Mouse (Mus musculus) lung, postnatal 14 days (tissue): ENCODE results near the gene Metap1d.

Experiments
- DNase-seq: peaks from one replicate; pipeline ENCODE4 v3.0.0; 2021

Gene Metap1d

DNA sequence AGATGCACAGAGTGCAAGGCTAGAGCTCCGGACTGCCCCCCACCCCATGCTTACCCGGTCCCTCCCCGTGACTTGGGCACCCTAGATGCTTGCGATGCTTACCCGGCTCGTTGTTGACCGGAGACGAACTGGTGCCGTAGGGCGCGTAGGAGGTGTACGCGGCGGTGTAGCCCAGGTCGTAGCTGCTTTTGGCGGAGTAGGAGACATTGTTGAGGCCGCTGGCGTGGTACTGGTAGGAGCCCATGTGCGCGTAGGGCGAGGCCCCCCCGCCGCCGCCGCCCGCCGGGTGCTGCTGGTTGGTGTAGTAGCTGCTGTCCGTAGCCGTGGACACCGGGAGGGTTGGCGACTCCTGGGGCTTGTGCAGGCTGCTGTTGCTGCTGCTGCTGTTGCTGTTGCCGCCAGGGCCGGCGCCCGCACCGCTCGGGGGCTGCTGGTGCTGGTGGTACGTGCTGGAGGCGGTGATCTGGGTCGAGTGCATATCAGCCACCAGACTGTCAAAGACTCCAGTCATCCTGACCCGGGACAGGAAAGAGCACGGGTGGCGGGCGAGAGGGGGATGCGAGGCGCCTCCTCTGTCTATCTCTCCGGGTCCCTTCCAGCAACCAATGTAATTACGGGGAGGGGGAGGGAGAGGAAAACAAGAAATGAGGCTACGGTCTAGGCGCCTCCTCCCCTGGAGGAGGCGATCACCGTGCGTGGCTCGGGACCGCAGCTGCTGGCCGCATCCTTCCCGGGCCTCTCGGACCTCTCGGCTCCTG, 93.0 kb downstream of the Metap1d start:
- DNase-seq: no peak

GRCm38 (mm10) chr2:71546640-71547071, 93.6 kb downstream of the Metap1d start, which contains the start of gene Dlx2:
Dlx2 (minus strand) TSS chr2:71546754.
- DNase-seq: no peak

DNA sequence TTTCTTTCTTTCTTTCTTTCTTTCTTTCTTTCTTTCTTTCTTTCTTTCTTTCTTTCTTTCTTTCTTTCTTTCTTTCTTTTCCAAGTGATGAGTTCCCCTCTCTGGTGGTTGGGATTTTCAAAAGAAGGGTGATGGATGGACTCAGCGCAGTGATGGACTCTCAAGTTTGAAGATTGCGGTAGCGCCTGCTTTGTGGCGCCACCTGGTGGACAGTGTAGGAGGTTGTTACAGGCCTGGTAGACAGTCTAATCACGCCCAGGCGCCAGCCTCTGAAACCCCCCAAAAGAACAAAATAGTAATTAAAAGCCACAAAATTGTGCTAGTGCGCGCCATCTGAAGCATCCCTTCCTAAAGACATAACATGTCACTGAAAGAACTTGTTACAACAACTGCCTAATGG, 94.8 kb downstream of the Metap1d start:
- peak; percentile 78 for DNase-seq

DNA sequence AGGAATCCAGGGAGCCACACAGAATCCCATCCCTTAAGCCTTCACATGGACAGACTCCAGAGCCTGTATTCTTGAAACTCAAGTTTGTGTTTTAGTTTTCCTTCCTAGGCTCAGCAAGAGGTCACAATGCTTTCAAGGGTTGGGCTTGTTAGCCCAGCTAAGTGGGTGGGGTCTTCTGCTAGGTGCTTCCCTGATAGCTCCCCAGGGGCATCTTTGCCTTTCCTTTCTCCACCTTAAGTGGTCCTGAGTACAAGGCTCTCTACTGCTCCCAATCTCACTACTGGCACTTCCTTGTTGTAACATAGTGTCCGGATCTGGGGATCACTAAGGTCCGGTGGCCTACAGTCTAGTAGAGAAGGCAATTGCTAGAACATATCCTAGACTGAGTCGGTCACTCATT, 97.3 kb downstream of the Metap1d start:
- DNase-seq: no peak

GRCm38 (mm10) chr2:71551704-71552103, 98.6 kb downstream of the Metap1d start:
- no peak for DNase-seq

DNA sequence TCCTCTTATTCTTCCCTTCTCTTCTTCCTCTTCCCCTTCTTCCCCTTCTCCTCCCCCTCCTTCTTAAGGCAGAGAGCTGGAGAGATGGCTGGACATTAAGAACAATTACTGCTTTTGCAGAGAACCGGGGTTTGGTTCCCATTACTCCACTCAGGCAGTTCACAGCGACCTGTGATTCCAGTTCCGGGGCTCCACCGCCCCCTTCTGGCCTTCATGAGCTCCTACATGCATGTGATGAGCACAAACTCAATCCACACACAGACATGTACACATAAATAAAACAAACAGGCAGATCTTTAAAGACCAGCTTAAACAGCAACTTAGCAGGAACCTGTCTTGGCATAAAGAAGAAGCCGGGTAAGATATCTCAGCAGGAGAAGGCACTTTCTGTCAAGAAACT, 103.0 kb downstream of the Metap1d start:
- DNase-seq: no peak

- DNase-seq: no peak
These were observed 113.4 kb downstream of the Metap1d start for GRCm38 (mm10) chr2:71566466-71566865.

- no peak for DNase-seq
These were observed 120.7 kb downstream of the Metap1d start for GRCm38 (mm10) chr2:71573736-71574135.
